Mouse (Mus musculus) urinary bladder, postnatal 14 days (tissue): Measurements from ENCODE around the gene Kcnh4.

Experiments
- DNase-seq: peaks from one replicate; pipeline ENCODE4 v3.0.0; 2021; ENCODE audit warnings: low spot score

Gene Kcnh4

GRCm38 (mm10) chr11:100759611-100760233, at the start of gene Kcnh4:
Kcnh4 (minus strand) TSS chr11:100759942.
- peak; percentile 47 for DNase-seq

DNA sequence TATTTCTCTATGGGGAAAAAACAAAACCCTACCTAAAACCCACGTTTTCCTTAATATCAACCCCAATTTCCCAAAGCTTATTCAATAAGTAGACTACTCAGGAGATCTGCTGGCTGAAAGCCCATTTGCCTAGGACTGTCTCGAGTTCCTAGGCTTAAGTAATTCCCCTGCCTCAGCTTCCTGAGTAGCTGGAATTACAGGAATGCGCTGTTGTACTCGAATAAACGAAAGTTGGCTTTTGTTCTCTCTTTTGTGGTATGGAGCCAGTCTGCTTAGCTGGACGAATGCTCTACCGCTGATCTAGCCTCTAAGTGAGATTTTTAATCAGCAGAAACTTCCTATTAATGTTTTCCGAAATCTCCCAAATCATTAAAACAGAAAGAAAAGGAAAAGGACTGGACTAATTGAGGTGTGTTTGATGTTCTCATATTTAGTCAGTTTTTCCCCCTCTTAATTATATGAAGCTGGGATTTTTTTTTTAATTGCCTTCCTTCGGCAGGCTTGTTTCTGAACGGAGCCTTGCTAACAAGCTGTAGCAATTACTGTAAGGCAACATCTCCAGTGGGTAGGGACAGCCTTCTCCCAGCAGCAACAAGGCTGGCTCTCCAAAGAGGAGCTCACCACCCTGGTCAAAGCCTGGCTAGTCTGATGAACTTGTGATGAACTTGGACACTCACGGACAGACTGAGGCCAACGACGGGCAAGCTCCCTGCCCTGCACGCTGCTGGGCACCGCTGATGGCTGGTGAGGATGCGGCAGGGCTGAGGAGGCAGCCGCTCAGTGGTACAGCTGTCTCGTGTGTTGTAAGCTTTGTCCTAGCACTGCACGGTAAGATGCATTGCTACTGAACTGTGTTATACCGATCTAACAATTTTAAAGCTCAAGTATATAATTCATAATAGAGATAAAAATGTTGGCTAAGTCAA, 46.9 kb upstream of the Kcnh4 start:
- DNase-seq = no peak

DNA sequence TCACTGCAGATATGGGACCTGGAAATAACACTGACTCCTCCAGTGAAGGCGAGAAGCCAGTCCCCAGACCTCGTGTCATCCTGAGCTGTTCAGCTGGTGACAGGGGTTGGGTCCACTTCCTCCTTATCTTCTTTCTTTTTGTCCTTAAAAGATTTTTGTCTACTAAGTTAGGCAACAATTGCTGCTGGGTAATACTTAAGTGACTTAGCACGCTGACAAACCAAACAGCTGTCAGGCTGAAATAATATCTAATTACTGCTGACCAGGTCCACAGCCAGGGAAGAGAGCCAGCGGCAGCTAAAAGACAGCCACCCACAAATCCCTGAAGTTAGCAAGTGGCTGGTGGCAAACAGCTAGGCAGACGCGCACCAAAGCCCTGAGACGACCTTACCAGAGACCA, 45.8 kb upstream of the Kcnh4 start:
- DNase-seq = no peak

- DNase-seq = no peak
Measured at GRCm38 (mm10) chr11:100804409-100804808, 44.7 kb upstream of the Kcnh4 start.

- no peak for DNase-seq
Measured at GRCm38 (mm10) chr11:100799426-100799825, 39.7 kb upstream of the Kcnh4 start.

- no peak for DNase-seq
Measured at GRCm38 (mm10) chr11:100796585-100796984, 36.8 kb upstream of the Kcnh4 start.

GRCm38 (mm10) chr11:100795386-100795785, 35.6 kb upstream of the Kcnh4 start:
- no peak for DNase-seq

DNA sequence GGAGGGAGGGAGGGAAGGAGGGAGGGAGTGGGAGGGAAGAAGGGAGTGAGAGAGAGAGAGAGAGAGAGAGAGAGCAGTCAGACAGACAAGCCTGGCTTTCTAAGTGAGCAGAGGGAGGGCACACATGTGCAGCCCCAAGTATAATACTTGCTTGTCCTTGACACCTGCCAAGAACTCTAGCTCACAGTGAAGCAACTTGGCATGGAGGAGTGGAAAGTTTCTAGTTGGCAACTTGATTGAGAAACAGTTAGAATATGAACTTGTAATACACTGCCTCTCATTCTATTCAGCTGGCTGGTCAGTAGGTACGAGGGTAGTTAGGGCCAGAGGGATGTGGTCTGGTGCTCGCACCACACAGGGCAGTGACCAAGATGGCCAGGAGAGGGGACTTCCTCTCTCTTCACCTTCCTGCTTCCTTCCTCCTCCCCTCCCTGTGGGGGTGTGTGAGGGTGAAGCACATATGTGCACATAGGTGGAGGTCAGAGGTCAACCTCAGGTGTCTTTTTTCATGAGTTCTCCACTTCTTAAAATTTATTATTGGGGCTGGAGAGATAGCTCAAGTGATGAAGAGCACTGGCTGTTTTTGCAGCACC, 31.8 kb upstream of the Kcnh4 start:
- no peak for DNase-seq

DNA sequence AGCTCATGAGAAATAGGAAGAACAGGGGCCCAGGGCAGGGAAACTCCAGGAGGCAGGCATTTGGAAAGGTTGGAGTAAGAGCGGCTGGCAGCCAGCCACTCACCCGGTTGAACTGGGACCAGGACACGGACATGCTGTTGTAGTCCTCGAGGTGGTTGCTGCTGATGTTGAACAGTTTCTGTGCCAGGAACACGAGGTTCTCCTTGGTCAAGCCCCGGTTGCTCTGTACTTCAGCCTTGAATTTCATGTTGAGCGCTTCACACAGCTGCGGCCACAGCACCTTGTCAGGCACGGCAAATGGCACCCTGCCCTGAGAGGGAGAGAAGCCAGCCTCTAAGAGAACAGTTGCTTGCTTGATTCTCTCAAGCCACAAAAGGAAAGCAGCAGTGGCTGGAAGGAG, 30.9 kb upstream of the Kcnh4 start:
- peak; percentile 59 for DNase-seq

DNA sequence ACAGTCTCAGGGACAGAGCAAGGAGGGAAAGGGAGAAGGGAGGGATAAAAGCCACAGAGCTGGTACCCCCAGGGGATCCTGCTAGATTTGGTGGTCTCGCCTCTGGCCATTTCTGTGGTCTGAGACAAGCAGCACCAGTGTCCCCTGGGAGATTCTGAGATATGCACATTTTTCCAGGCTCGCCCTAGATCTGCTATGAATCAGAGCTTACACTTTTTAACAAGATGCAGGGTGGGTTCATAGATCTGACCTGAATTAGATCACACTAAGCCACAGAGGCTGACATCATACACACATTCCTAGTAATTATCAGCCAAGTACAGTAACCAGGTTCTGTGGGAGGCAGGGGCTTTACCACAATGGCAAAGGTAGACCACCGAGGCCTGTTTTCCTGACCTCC, 30.0 kb upstream of the Kcnh4 start:
- DNase-seq = no peak

DNA sequence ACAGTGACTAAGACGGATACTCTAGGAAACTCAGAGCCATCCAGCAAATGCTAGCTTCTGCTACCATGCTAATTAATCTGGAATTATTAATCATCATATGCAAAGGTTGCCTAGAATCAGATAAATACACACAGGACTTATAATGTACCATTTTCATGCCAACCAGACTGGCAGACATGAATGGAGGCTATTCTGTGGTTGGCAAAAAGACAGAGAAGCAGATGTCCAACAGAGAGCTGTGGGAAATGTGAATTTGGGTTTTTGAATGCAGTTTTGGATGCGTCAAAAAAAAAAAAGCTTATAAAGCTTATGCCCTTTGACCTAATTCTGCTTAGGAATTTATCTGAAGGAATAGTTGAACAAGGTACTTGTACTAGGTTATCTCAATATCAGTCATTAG, 26.0 kb upstream of the Kcnh4 start:
- no peak for DNase-seq

- DNase-seq = no peak
Measured at GRCm38 (mm10) chr11:100784286-100784685, 24.5 kb upstream of the Kcnh4 start.

DNA sequence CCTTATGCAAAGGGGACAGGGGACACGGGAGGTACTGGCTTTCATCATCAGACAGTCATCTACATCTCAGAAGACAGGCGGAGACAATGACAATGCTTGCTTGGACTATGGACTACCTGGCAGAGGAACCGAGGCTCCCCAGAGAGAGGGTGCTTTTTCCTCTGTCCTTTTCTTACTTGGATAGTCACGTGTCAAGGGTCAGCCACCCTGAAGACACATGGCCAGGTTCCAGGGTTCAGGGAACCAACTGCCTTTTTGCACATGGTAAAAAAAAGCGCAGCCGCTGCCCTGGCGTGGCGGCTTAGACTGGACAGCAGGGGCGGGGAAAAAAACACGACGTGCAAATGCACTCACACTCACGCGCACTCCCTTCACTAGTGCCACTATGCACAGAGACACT, 22.8 kb upstream of the Kcnh4 start:
- no peak for DNase-seq

- DNase-seq = no peak
Measured at GRCm38 (mm10) chr11:100781763-100782475, 22.2 kb upstream of the Kcnh4 start.

DNA sequence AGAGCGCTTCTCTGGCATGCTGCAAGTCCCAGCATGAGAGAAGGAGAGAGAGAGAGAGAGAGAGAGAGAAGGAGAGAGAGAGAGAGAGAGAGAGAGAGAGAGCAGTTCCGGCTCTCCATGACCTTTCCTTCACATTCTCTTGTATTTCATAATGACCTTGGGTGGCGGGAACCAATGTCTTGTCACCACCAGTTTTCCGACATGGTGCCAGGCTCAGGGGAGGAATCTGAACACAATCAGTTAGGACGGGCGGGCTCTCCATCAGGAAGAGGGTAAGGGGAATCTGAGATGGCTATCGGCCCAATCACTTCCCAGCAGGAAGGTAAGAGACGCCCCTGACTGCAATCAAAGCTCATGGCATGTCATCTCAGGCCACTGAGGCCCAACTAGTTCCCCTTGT, 20.5 kb upstream of the Kcnh4 start:
- DNase-seq = no peak

DNA sequence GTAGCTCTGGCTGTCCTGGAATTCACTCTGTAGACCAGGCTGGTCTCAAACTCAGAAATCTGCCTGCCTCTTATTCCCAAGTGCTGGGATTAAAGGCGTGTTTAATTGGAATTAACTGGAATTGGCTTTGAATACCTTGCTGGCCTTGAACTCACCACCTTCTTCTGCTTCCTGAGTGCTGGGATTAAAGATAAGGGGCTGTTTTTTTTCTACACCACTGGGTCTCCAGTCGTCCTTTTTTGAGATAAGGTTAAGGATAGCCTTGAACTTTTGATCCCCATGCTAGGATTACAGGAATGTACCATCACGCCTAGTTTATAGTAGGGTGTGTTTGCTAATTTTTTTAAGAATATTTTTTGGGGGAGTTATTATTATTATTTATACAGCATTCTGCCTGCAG, 18.3 kb upstream of the Kcnh4 start:
- DNase-seq = no peak

GRCm38 (mm10) chr11:100775921-100776320, 16.2 kb upstream of the Kcnh4 start:
- DNase-seq = no peak

DNA sequence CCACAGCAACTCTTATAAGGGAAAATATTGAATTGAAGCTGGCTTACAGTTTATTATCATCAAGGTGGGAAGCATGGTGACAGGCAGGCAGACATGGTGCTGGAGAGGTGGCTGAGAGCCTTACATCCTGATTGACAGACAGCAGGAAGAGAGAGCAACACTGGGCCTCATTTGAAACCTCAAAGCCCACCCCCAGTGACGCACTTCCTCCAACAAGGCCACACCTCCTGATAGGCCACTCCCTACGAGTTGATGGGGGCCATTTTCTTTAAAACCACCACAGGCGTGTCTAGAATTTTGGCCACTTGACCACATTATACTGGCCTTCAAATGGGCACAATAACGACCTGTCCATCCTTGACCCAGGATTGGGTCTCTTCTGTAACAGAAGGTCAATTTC, 14.5 kb upstream of the Kcnh4 start:
- DNase-seq = no peak

- DNase-seq = peak; percentile 88
Measured at GRCm38 (mm10) chr11:100770646-100771408, 11.1 kb upstream of the Kcnh4 start, which contains the start of gene Ghdc. Ghdc (minus strand) TSS chr11:100770957.

GRCm38 (mm10) chr11:100769980-100770379, 10.2 kb upstream of the Kcnh4 start:
- no peak for DNase-seq

- no peak for DNase-seq
Measured at GRCm38 (mm10) chr11:100767871-100768270, 8.1 kb upstream of the Kcnh4 start.

DNA sequence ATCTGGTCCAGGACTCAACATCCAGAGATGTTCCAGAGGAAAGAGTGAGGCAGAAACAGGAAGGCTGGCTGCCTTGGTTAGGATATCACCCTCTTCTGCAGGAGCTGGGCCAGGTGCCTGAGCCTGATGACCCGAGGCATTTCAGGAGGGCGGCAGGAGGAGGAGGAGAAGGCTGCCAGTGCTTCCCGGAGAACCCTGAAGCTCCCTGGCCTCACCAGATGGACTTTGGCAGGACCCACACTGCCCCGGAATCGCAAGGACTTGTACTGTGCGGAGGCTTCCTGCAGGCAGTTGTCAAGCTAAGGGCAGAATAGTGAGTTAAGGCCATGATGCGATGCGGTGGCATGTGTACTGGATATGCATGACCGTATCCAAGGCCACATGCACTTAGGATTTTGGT, 7.0 kb upstream of the Kcnh4 start:
- no peak for DNase-seq
